Mouse (Mus musculus): ENCODE measurements around the gene Ppm1n. TPM values are rescaled to one million over a fixed set of nuclear protein-coding genes. Genes with fewer than 3 reads are reported as not detected.

Gene Ppm1n
- polyA plus RNA-seq (2014; fragmentation: Illumina TruSeq; extraction: RNeasy Lipid Tissue Mini Kit (QIAGEN cat#74804); ENCODE audit: low read depth, low replicate concordance): not detected

GRCm38 (mm10) chr7:19279581-19280114 is at the start of gene Ppm1n:
TSS of gene Ppm1n (minus strand) at chr7:19280064.

GRCm38 (mm10) chr7:19309884-19310641 is 30.2 kb upstream of the Ppm1n start, which contains the start of gene Fosb:
TSS of gene Fosb (minus strand) at chr7:19310051.

GRCm38 (mm10) chr7:19282385-19282784 is 2.5 kb upstream of the Ppm1n start, which contains the start of gene Rtn2:
TSS of gene Rtn2 (plus strand) at chr7:19282624.

GRCm38 (mm10) chr7:19271238-19272172 is 8.4 kb downstream of the Ppm1n start, which contains the start of gene Vasp:
TSS of gene Vasp (minus strand) at chr7:19271817.

GRCm38 (mm10) chr7:19227883-19228792 is 51.7 kb downstream of the Ppm1n start, which contains the start of gene Opa3:
TSS of gene Opa3 (plus strand) at chr7:19228334.

Other genes starting within 250 kb of the Ppm1n start
- not detected for gene Rsph6a, start 225.4 kb downstream of the Ppm1n start, polyA plus RNA-seq (2014; fragmentation: Illumina TruSeq; extraction: RNeasy Lipid Tissue Mini Kit (QIAGEN cat#74804); ENCODE audit: low read depth, low replicate concordance)
- gene Dmwd, start 203.8 kb downstream of the Ppm1n start, polyA plus RNA-seq (2014; fragmentation: Illumina TruSeq; extraction: RNeasy Lipid Tissue Mini Kit (QIAGEN cat#74804); ENCODE audit: low read depth, low replicate concordance): 1.3 TPM
- 11.7 TPM for gene Dmpk, start 196.2 kb downstream of the Ppm1n start, polyA plus RNA-seq (2014; fragmentation: Illumina TruSeq; extraction: RNeasy Lipid Tissue Mini Kit (QIAGEN cat#74804); ENCODE audit: low read depth, low replicate concordance)
- 1.5 TPM for gene Six5, start 185.5 kb downstream of the Ppm1n start, polyA plus RNA-seq (2014; fragmentation: Illumina TruSeq; extraction: RNeasy Lipid Tissue Mini Kit (QIAGEN cat#74804); ENCODE audit: low read depth, low replicate concordance)
- not detected for gene Gm4969, start 161.7 kb downstream of the Ppm1n start, polyA plus RNA-seq (2014; fragmentation: Illumina TruSeq; extraction: RNeasy Lipid Tissue Mini Kit (QIAGEN cat#74804); ENCODE audit: low read depth, low replicate concordance)
- 0.82 TPM for gene Fbxo46, start 160.2 kb downstream of the Ppm1n start, polyA plus RNA-seq (2014; fragmentation: Illumina TruSeq; extraction: RNeasy Lipid Tissue Mini Kit (QIAGEN cat#74804); ENCODE audit: low read depth, low replicate concordance)
- 10.5 TPM for gene Qpctl, start 130.8 kb downstream of the Ppm1n start, polyA plus RNA-seq (2014; fragmentation: Illumina TruSeq; extraction: RNeasy Lipid Tissue Mini Kit (QIAGEN cat#74804); ENCODE audit: low read depth, low replicate concordance)
- gene Snrpd2, start 130.3 kb downstream of the Ppm1n start, polyA plus RNA-seq (2014; fragmentation: Illumina TruSeq; extraction: RNeasy Lipid Tissue Mini Kit (QIAGEN cat#74804); ENCODE audit: low read depth, low replicate concordance): 2.0 TPM
- not detected for gene Gipr, start 113.9 kb downstream of the Ppm1n start, polyA plus RNA-seq (2014; fragmentation: Illumina TruSeq; extraction: RNeasy Lipid Tissue Mini Kit (QIAGEN cat#74804); ENCODE audit: low read depth, low replicate concordance)
- not detected for gene Eml2, start 103.6 kb downstream of the Ppm1n start, polyA plus RNA-seq (2014; fragmentation: Illumina TruSeq; extraction: RNeasy Lipid Tissue Mini Kit (QIAGEN cat#74804); ENCODE audit: low read depth, low replicate concordance)
- gene Gpr4, start 67.5 kb downstream of the Ppm1n start, polyA plus RNA-seq (2014; fragmentation: Illumina TruSeq; extraction: RNeasy Lipid Tissue Mini Kit (QIAGEN cat#74804); ENCODE audit: low read depth, low replicate concordance): 5.4 TPM
- 13.0 TPM for gene Opa3, start 51.7 kb downstream of the Ppm1n start, polyA plus RNA-seq (2014; fragmentation: Illumina TruSeq; extraction: RNeasy Lipid Tissue Mini Kit (QIAGEN cat#74804); ENCODE audit: low read depth, low replicate concordance)
- gene Vasp, start 8.2 kb downstream of the Ppm1n start, polyA plus RNA-seq (2014; fragmentation: Illumina TruSeq; extraction: RNeasy Lipid Tissue Mini Kit (QIAGEN cat#74804); ENCODE audit: low read depth, low replicate concordance): 17.5 TPM
- gene Rtn2, start 2.6 kb upstream of the Ppm1n start, polyA plus RNA-seq (2014; fragmentation: Illumina TruSeq; extraction: RNeasy Lipid Tissue Mini Kit (QIAGEN cat#74804); ENCODE audit: low read depth, low replicate concordance): 1.9 TPM
- 1.3 TPM for gene Fosb, start 30.0 kb upstream of the Ppm1n start, polyA plus RNA-seq (2014; fragmentation: Illumina TruSeq; extraction: RNeasy Lipid Tissue Mini Kit (QIAGEN cat#74804); ENCODE audit: low read depth, low replicate concordance)
- not detected for gene Ercc1, start 64.7 kb upstream of the Ppm1n start, polyA plus RNA-seq (2014; fragmentation: Illumina TruSeq; extraction: RNeasy Lipid Tissue Mini Kit (QIAGEN cat#74804); ENCODE audit: low read depth, low replicate concordance)
- gene Cd3eap, start 79.4 kb upstream of the Ppm1n start, polyA plus RNA-seq (2014; fragmentation: Illumina TruSeq; extraction: RNeasy Lipid Tissue Mini Kit (QIAGEN cat#74804); ENCODE audit: low read depth, low replicate concordance): 1.8 TPM
- not detected for gene Ppp1r13l, start 79.7 kb upstream of the Ppm1n start, polyA plus RNA-seq (2014; fragmentation: Illumina TruSeq; extraction: RNeasy Lipid Tissue Mini Kit (QIAGEN cat#74804); ENCODE audit: low read depth, low replicate concordance)
- 0.41 TPM for gene Ercc2, start 101.9 kb upstream of the Ppm1n start, polyA plus RNA-seq (2014; fragmentation: Illumina TruSeq; extraction: RNeasy Lipid Tissue Mini Kit (QIAGEN cat#74804); ENCODE audit: low read depth, low replicate concordance)
- not detected for gene Klc3, start 124.0 kb upstream of the Ppm1n start, polyA plus RNA-seq (2014; fragmentation: Illumina TruSeq; extraction: RNeasy Lipid Tissue Mini Kit (QIAGEN cat#74804); ENCODE audit: low read depth, low replicate concordance)
- 0.70 TPM for gene Ckm, start 124.7 kb upstream of the Ppm1n start, polyA plus RNA-seq (2014; fragmentation: Illumina TruSeq; extraction: RNeasy Lipid Tissue Mini Kit (QIAGEN cat#74804); ENCODE audit: low read depth, low replicate concordance)
- gene Mark4, start 178.8 kb upstream of the Ppm1n start, polyA plus RNA-seq (2014; fragmentation: Illumina TruSeq; extraction: RNeasy Lipid Tissue Mini Kit (QIAGEN cat#74804); ENCODE audit: low read depth, low replicate concordance): 2.2 TPM
- 1.2 TPM for gene Exoc3l2, start 183.3 kb upstream of the Ppm1n start, polyA plus RNA-seq (2014; fragmentation: Illumina TruSeq; extraction: RNeasy Lipid Tissue Mini Kit (QIAGEN cat#74804); ENCODE audit: low read depth, low replicate concordance)
- gene Bloc1s3, start 228.3 kb upstream of the Ppm1n start, polyA plus RNA-seq (2014; fragmentation: Illumina TruSeq; extraction: RNeasy Lipid Tissue Mini Kit (QIAGEN cat#74804); ENCODE audit: low read depth, low replicate concordance): 9.3 TPM
- not detected for gene Trappc6a, start 228.3 kb upstream of the Ppm1n start, polyA plus RNA-seq (2014; fragmentation: Illumina TruSeq; extraction: RNeasy Lipid Tissue Mini Kit (QIAGEN cat#74804); ENCODE audit: low read depth, low replicate concordance)
- not detected for gene Nkpd1, start 237.8 kb upstream of the Ppm1n start, polyA plus RNA-seq (2014; fragmentation: Illumina TruSeq; extraction: RNeasy Lipid Tissue Mini Kit (QIAGEN cat#74804); ENCODE audit: low read depth, low replicate concordance)